Mouse (Mus musculus) hindbrain, embryonic 15.5 days (tissue): ENCODE data around the gene Clec4a2. TPM values are rescaled to one million over a fixed set of nuclear protein-coding genes. Genes with fewer than 3 reads are reported as not detected.

Source experiments
- polyA plus RNA-seq: library from polyadenylated mRNA; unstranded; fragments of >200 nt; fragmentation: Nextera tagmentation; extraction: Ambion mirVana; gene quantifications from 2 replicates; pipeline ENCODE4 v1.2.1, GENCODE M21; 2015

Clec4a2 gene
- polyA plus RNA-seq, 1 experiment from 2014 or later = 1.8 TPM

Other genes with a start within 250 kb of the Clec4a2 start
- 146 and 152 TPM in 2 replicates for gene Necap1, start 232.0 kb upstream of the Clec4a2 start, polyA plus RNA-seq
- gene Clec4a1, start 184.6 kb upstream of the Clec4a2 start, polyA plus RNA-seq = 1.9 and 2.0 TPM in 2 replicates
- gene Clec4a3, start 153.9 kb upstream of the Clec4a2 start, polyA plus RNA-seq = 1.3 and 2.8 TPM in 2 replicates
- gene Clec4a4, start 116.1 kb upstream of the Clec4a2 start, polyA plus RNA-seq = not detected in 2 replicates
- gene Clec4b1, start 56.5 kb upstream of the Clec4a2 start, polyA plus RNA-seq = not detected in 2 replicates
- gene Clec4b2, start 66.5 kb downstream of the Clec4a2 start, polyA plus RNA-seq = not detected in 2 replicates
- 1.2 and 2.2 TPM in 2 replicates for gene Clec4n, start 123.4 kb downstream of the Clec4a2 start, polyA plus RNA-seq
- gene Clec4d, start 155.7 kb downstream of the Clec4a2 start, polyA plus RNA-seq = not detected in 2 replicates
- gene Clec4e, start 183.4 kb downstream of the Clec4a2 start, polyA plus RNA-seq = 0.08 and 0.13 TPM in 2 replicates
- not detected in 2 replicates for gene Vmn2r19, start 201.9 kb downstream of the Clec4a2 start, polyA plus RNA-seq